Mouse (Mus musculus) E14TG2a.4 (cell line): ENCODE results near the gene Abhd10.

Experiments used
- CTCF ChIP-seq: conservative IDR thresholded peaks from 2 replicates; pipeline ENCODE4 v1.5.1; 2014; ENCODE audit warnings: low read length
- POU5F1 ChIP-seq: IDR thresholded peaks from 2 replicates; pipeline ENCODE4 v1.6.1; 2014; ENCODE audit warnings: low read length, borderline replicate concordance

DNA sequence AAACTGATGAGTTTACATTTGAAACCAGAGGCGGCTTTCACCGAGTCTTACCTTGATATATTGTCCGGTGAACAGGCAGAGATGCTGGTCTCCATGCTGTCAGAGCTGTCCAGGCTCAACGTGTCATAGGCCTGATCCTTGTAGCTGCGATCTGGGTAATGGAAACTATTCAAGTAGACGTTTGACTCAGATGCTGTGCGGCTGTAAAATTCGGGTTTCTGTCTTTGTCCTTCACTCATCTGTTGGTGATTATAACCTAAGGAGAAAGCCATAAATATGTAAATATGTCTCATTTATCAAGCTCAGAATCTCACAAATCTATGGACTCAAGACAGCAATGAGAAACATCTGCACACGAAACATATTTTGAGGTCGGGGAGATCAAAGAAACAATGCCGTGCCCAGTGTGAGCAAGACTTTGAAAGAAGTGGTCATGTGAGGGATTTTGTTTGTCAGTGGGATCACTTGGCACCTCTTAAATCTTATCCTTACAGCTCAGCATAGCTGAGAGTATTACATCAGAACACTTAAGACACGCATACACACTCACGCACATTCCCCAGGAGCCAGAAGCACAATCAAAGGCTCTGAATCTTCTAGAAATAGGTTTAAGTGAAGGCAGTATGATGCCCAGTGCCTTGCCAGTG lies 20.2 kb upstream of the Abhd10 start:
- TF ChIP-seq CTCF = no peak
- no peak for TF ChIP-seq POU5F1
